Comparison of ENCODE assay signal across 7 mouse cellular contexts in the genomic region with DNA sequence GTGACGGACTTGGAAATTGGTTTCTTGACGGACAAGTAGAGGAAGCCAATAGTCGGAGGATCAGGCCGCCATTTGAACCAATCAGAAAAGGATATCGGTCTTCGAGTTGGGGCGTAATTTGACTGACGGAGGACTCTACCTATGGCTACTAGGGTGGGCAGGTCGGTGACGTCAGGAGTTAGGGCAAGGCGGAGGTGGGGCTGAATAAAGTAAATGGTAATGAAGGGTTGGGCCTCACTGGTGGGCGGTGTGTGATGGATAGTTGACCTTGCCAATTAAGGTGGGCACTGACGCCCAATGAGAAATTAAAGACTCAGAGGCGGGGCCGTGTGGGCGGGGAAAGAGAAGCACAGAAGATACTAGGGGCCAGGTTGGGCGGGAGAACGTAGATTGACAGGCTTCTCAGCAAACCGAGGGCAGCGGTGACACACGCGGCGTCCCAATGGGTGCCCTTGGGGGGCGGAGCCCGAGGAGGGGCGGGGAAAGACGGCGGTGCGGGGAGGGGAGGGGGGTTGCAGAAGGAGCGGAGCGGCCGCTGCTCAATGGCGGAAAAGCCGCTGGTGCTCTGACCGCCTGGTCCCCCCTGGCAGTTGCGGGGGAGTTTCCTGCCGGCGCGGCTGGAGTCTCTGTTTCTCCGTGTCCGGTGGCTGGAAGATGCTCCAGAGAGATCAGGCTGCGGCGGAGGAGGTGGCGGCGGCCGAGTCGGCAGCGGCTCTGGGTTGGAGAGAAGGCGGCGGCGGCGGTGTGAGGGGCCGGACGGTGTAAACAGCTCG. TPM values are rescaled to one million over a fixed set of nuclear protein-coding genes. Genes with fewer than 3 reads are reported as not detected.
DNase-seq lines count a peak whose midpoint lies in the region; ATAC-seq lines count a peak whose summit lies in the region.

No protein-coding gene starts in this region.

- H3K36me3 ChIP-seq in intestine, embryonic 15.5 days, result no peaks in the 10 kb centered on the region
- H3K36me3 ChIP-seq in midbrain, embryonic 10.5 days, result peaks cover 7% of the 10 kb centered on the region; the same call in 1 of the 2 replicates

- peak; percentile 100 for DNase-seq in adrenal gland, adult 2 months
- peak; percentile 99 for DNase-seq in embryo, embryonic 11.5 days (ENCODE audit: low read depth, low spot score)
- peak; percentile 99 to 100 for DNase-seq in gastrocnemius, postnatal 36 days
- peak; percentile 100 for DNase-seq in left cerebral cortex, postnatal 25 days (ENCODE audit: low spot score in 2 of 2)
- peak; percentile 99 for DNase-seq in midbrain, embryonic 10.5 days (ENCODE audit: low spot score)
- DNase-seq in right cerebral cortex, postnatal 4 days, result peak; percentile 98

- peak overlapping the region; percentile 67 for H3K4me2 ChIP-seq in intestine, embryonic 15.5 days (replicated peaks)

- ATAC-seq in intestine, embryonic 15.5 days, result peak; percentile 98

- H3K4me1 ChIP-seq in intestine, embryonic 15.5 days (replicated peaks), result peaks cover 6% of the 10 kb centered on the region
- peaks cover 27% of the 10 kb centered on the region for H3K4me1 ChIP-seq in midbrain, embryonic 10.5 days

- H3K9ac ChIP-seq in intestine, embryonic 15.5 days, result peak overlapping the region; percentile 99

- H3K9me3 ChIP-seq in intestine, embryonic 15.5 days, result no peaks in the 10 kb centered on the region
- no peaks in the 10 kb centered on the region for H3K9me3 ChIP-seq in midbrain, embryonic 10.5 days (replicated peaks)

- WGBS in intestine, embryonic 15.5 days, result under 1% methylated on average over 44 of the region's 55 CpGs
- under 1% methylated on average over 54 of the region's 55 CpGs for WGBS in midbrain, embryonic 10.5 days

- H3K27me3 ChIP-seq in intestine, embryonic 15.5 days (replicated peaks), result no peaks in the 10 kb centered on the region
- H3K27me3 ChIP-seq in midbrain, embryonic 10.5 days (ENCODE audit: low read depth, poor library complexity, severe bottlenecking), result no peaks in the 10 kb centered on the region

- intact Hi-C loops in gastrocnemius, postnatal 36 days (cut with DNase I), result loop anchor here (5.0 kb wide), 2 partner anchors 80 to 135 kb away; a partner anchor contains a TSS
- intact Hi-C loops in left cerebral cortex, postnatal 25 days (cut with DNase I), result loop anchor here (2.0 to 5.0 kb wide), 2 partner anchors 80 to 133 kb away; a partner anchor contains a TSS

- H3K27ac ChIP-seq in intestine, embryonic 15.5 days, result peak overlapping the region; percentile 97
- H3K27ac ChIP-seq in midbrain, embryonic 10.5 days (replicated peaks), result peak overlapping the region; percentile 97

- peak overlapping the region; percentile 98 for H3K4me3 ChIP-seq in intestine, embryonic 15.5 days (replicated peaks)
- H3K4me3 ChIP-seq in midbrain, embryonic 10.5 days, result peak overlapping the region; percentile 94

RNA-seq across cellular contexts. Expression of a gene that starts 1.1 kb away (rescaled TPM):
- 100 to 1,000 TPM; 122 to 124 TPM for total RNA-seq in adrenal gland, adult 2 months (2021)
- polyA plus RNA-seq in adrenal gland, adult 2 months (2012; rRNA removed), result 16.4 and 22.3 TPM in 2 replicates
- total RNA-seq in gastrocnemius, postnatal 36 days (2021), result 100 to 1,000 TPM; 161 to 177 TPM
- 94.5 and 96.6 TPM in 2 replicates for polyA plus RNA-seq in intestine, embryonic 15.5 days (2015; fragmentation: Nextera tagmentation; extraction: Ambion mirVana)
- total RNA-seq in left cerebral cortex, postnatal 25 days (2021), result 100 to 1,000 TPM; 151 to 152 TPM
- polyA plus RNA-seq in midbrain, embryonic 10.5 days (2016; fragmentation: Nextera tagmentation; extraction: Ambion mirVana), result 58.0 and 67.2 TPM in 2 replicates

Comparison
In these comparisons a context has a peak if more than half of its experiments do, and no peak if none do; other contexts are left out.
1. Peak in every context shown above with its lines: DNase-seq, ATAC-seq, H3K4me3 ChIP-seq and H3K27ac ChIP-seq.